8 mouse cellular contexts compared by ENCODE assay signal in the genomic region with DNA sequence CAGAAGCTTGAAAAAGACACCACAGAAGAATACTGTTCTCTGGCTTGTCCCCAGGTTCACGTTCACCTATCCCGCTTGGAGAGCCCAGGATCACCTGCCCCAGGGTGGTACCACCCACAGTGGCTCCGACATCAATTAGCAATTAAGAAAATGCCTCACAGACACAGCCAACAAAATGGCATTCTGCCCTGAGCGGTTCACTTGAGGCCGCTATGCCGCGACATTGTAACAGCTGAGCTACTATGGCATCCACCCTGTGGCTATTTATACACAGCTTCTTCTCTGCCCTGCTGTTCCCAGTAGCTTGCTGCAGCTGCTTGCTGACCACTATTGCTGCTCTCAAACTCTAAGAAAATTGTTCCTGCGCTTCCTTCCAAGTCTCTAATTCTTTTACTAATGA. TPM values are rescaled to one million over a fixed set of nuclear protein-coding genes. Genes with fewer than 3 reads are reported as not detected.
DNase-seq lines count a peak whose midpoint lies in the region; TF ChIP-seq lines count a peak whose summit lies in the region.

No protein-coding gene starts in this region.

- peak overlapping the region; percentile 43 for H3K4me3 ChIP-seq in layer of hippocampus, adult 2 months
- H3K4me3 ChIP-seq in heart, embryonic 10.5 days: peak overlapping the region; percentile 55; the same call in 1 of the 2 replicates

- peaks cover 44% of the 10 kb centered on the region for H3K27me3 ChIP-seq in heart, embryonic 10.5 days (ENCODE audit: insufficient read depth, poor library complexity, severe bottlenecking)

- no peak for DNase-seq in layer of hippocampus, adult 2 months (ENCODE audit: low spot score in 2 of 2)
- no peak for DNase-seq in layer of hippocampus, adult 11-12 months (ENCODE audit: low spot score)
- peak; percentile 37 to 44 for DNase-seq in cerebellum, postnatal 25 days
- DNase-seq in heart, embryonic 10.5 days (ENCODE audit: low spot score): no peak
- DNase-seq in kidney, postnatal 14 days: peak; percentile 16
- DNase-seq in retina, embryonic 14.5 days (ENCODE audit: low spot score): peak; percentile 24
- DNase-seq in layer of hippocampus, postnatal 36 days: no peak
- no peak for DNase-seq in urinary bladder, postnatal 10 days (ENCODE audit: low spot score)

- H3K27ac ChIP-seq in layer of hippocampus, adult 2 months: peak overlapping the region; percentile 89
- H3K27ac ChIP-seq in heart, embryonic 10.5 days: peak overlapping the region; percentile 62

- peaks cover 14% of the 10 kb centered on the region for H3K4me1 ChIP-seq in heart, embryonic 10.5 days

- H3K36me3 ChIP-seq in heart, embryonic 10.5 days: no peaks in the 10 kb centered on the region

- TF ChIP-seq CTCF in layer of hippocampus, adult 2 months (conservative IDR thresholded peaks at IDR 0.05): no peak

- no peaks in the 10 kb centered on the region for H3K9me3 ChIP-seq in heart, embryonic 10.5 days

- WGBS in heart, embryonic 10.5 days: 12% methylated on average over 8 of the region's 8 CpGs

RNA-seq across cellular contexts. Expression of a gene that starts 52.5 kb away (rescaled TPM):
- 10 to 100 TPM; 99.2 to 99.8 TPM for total RNA-seq in layer of hippocampus, adult 2 months (2021)
- 106 and 140 TPM in 2 replicates for polyA plus RNA-seq in heart, embryonic 10.5 days (2016; fragmentation: Nextera tagmentation; extraction: Ambion mirVana)
- total RNA-seq in layer of hippocampus, postnatal 36 days (2021): 10 to 100 TPM; 88.2 to 97.5 TPM

RNA-seq across cellular contexts. Expression of a gene that starts 53.4 kb away (rescaled TPM):
- 10 to 100 TPM; 44.0 to 46.4 TPM for total RNA-seq in layer of hippocampus, adult 2 months (2021)
- 3.2 and 4.6 TPM in 2 replicates for polyA plus RNA-seq in heart, embryonic 10.5 days (2016; fragmentation: Nextera tagmentation; extraction: Ambion mirVana)
- 10 to 100 TPM; 47.0 to 49.1 TPM for total RNA-seq in layer of hippocampus, postnatal 36 days (2021)

Comparison
In these comparisons a context has a peak if more than half of its experiments do, and no peak if none do; other contexts are left out.
1. DNase-seq: peak in cerebellum, postnatal 25 days (2 of 2), kidney, postnatal 14 days (single experiment) and retina, embryonic 14.5 days (single experiment); none in layer of hippocampus, adult 2 months (0 of 2), layer of hippocampus, adult 11-12 months (single experiment), heart, embryonic 10.5 days (single experiment), layer of hippocampus, postnatal 36 days (0 of 2) and urinary bladder, postnatal 10 days (single experiment).